Mouse (Mus musculus): ENCODE measurements around the gene Snrk. TPM values are rescaled to one million over a fixed set of nuclear protein-coding genes. Genes with fewer than 3 reads are reported as not detected.

Gene Snrk
- 100 to 1,000 TPM; 108 to 117 TPM for total RNA-seq (2021)

DNA sequence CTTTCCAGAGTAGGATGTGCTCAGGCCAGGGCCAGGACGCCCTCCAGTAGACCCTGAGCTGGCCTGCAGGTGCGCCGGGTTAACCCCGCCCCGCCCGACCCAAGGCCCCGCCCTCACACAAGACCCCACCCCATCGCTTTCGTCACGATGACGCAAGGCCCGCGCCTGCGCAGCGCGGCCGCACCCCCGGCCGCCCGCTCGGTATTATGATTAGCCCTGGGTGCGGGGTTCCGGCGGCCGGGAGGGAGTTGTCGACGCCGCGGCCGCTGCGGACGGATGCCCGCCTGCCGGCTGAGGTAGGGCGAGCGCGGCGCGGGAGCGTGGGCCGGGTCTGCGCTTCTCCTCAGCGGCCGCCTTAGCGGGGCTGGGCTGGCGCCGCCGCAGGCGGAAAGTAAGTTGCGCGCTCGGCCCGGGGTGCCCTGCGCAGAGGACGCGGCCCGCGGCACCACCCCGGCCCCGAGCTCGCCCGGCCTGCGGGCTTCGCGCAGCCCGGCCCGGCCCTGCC is at the start of gene Snrk:
Snrk (plus strand) TSS at position 155 of the 505 bp plus-strand sequence.
- intact Hi-C loops (cut with DNase I), result loop anchor here (5.0 kb wide), 1 partner anchor 95 kb away; no protein-coding TSS in a partner anchor

DNA sequence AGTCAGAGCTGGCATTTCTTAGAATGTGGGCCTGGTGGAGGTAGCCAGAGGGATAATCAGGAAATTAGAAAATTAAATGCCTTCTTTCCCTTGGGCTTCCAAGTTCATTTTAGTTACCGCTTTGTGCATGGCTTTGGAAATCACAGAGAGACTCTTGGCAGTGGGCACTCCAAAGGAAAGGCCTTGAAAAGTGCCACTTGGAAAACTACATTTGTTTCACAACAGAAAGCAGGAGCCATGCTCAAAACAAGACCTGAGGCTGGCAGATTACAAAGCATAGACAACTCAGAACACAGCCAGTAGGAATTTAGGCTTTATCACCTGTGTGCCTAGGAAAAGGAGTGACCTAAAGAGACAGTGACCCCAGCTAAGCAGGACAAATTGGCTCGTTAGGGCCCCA is 49.4 kb upstream of the Snrk start:
- intact Hi-C loops (cut with DNase I), result loop anchor here (5.0 kb wide), 1 partner anchor 35 kb away; no protein-coding TSS in a partner anchor
- DNase-seq (ENCODE audit: low spot score in 2 of 2), result no peak

More for the DNA sequence above, at the start of gene Snrk:
- DNase-seq (ENCODE audit: low spot score in 2 of 2), result peak; percentile 91 to 92

DNA sequence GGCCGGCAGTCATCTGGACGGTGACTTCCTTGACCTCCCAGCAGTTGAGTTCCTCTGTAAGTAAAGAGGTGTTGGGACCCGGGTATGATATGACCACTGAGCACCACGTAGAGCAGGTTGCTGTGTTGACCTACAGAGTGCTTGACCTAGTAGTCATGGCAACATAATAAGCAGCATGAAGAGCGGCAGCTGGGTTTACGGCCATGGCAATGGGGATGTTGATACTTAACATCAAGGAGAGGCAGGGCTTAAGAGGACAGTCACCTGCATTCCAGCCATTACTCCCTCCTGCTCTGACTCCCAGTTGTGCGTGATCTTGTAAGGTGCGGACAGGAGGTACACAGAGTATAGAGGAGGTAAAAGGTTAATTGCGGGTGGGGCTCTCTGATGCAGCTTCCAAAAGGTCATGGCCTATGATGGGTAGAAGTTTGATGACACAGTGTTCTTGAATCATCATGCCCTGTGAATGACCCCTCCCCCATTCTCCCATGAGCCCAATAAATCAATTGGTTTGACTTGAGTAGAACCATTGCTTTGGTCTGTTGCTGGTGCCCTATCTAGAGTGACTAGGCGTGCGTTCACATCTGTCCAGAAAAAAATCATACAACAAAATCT is 47.4 kb upstream of the Snrk start:
- intact Hi-C loops (cut with DNase I), result loop anchor here (5.0 kb wide), 1 partner anchor 37 kb away; no protein-coding TSS in a partner anchor
- DNase-seq (ENCODE audit: low spot score in 2 of 2), result no peak

DNA sequence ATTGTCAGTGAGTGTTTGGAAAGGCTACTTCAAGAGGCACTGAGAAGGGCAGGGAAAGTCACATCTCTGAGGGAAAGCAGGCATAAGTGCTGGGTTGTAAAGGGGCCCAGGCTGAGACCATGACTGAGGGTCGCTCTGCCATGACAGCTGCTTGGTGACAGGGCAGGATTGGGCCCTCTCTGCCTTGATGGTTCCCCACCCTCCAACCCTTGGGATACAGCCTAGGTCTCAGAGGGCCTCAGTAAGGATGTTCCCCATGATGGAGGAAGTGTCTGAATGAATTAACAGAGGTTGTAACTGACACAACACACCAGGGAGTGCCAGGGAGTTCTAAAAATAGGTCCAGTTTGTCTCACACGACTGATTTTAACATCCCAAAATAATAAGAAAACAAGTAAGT is 43.1 kb upstream of the Snrk start:
- no peak for DNase-seq (ENCODE audit: low spot score in 2 of 2)
- intact Hi-C loops (cut with DNase I), result no loop called here

DNA sequence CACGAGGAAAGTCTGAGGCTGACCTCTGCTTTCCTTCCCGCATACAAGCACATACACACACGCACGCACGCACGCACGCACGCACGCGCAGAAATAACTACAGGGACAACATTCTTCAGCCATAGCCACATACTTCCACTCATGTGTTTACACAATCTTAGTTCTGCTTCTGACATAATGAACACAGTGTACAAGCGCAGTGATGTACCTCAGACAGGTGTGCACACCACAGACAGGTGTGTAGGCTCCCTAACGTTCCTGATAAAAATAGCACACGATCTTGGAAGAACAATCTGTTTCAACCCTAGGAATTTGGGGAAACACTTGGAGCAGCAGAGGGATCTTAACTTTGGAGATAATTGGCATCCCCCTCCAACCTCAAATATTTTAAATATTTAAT is 42.5 kb upstream of the Snrk start:
- no peak for DNase-seq (ENCODE audit: low spot score in 2 of 2)

DNA sequence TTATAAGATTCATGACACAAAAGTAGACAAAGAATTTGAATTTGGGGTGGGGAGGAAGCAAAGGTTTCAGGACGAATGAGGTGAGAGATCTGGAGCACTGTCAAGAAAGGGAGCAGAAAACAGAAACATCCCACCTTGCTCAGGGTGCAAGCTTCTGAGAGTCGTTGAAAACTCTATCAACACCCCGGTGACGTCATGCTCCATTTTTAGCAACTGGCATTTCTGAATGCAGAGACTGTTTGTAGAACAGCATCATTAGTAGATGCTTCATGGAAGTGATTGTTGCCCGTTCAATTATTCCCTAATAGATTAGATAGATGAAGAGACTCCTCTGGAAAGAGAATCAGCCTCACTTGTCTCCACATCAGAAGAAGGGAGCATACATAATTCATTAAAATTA is 38.6 kb upstream of the Snrk start:
- intact Hi-C loops (cut with DNase I), result no loop called here
- no peak for DNase-seq (ENCODE audit: low spot score in 2 of 2)

More for the DNA sequence above, 42.5 kb upstream of the Snrk start:
- intact Hi-C loops (cut with DNase I), result no loop called here

DNA sequence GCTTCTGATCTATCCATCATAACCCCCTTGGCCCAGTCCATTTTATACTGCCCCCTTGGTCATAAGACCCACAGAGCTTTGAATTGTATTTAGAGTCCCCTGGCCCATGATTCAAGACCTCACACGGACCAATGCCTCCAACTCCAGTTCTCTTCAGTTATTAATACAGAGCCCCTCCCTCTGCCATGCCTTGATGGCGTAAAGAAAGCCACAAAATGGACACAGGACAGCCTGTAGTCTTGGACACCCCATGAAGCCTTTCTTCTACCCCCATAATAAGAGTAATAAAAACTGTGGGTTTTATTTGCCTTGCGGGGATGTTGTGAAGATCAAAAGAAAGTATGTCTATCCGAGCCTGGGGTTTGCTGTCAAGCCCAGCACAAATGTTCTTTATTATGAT is 33.4 kb upstream of the Snrk start:
- intact Hi-C loops (cut with DNase I), result no loop called here

DNA sequence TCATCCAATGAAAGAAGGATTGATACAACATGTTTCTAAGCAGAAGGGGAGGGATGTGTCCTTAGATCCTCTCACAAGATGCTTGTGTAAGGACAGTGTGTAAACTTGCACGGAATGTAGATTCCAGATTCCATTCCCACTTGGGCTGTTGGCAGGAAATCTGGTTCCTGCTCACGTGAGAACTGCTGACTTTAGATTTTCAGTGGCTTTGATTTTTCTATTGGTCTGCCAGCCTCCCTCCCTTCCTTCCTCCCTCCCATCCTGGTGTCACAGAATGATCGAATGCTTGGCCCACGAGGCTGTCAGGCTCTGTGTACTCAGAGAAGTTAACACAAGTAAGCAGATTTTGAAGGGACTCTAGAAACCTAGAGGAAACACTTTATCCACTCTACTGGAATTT is 32.9 kb upstream of the Snrk start:
- intact Hi-C loops (cut with DNase I), result no loop called here
- DNase-seq (ENCODE audit: low spot score in 2 of 2), result no peak

More for the DNA sequence above, 33.4 kb upstream of the Snrk start:
- DNase-seq (ENCODE audit: low spot score in 2 of 2), result no peak

DNA sequence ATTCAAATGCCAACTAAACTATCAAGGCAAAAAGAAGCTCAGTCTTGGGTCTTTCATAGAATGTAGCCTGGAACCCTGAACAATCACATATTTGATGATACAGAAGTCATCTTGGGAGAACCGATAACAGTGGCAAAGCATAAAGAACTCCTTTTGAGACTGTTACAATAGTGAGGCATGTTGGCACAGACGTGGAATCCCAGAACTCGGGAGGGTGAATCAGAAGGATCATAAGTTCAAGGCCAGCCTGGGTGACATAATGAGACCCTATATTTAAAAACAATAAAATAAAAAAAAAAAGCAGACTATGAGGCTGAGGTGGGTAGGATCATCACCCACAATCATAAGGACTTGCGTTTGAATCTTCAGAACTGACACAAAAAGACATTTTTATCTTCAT is 32.4 kb upstream of the Snrk start:
- intact Hi-C loops (cut with DNase I), result no loop called here

DNA sequence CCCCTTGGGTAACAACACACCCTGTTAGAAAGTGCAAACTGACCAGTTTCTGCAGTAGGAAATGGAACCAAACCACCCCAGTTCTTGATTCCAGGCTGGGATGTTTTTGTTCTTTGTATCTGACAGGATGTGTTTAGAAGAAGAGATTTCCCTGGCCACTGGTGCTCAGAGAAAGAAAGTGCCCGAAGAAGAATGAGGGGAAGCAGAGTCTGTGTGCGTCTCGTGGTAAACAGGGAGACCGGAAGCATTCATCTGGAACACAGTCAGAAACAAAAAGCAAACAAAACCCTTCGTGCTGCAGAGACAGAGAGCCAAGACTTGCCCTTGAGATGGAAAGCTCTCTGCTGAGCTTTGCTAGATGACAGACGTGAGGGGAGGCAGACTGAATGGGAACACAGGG is 32.0 kb upstream of the Snrk start:
- intact Hi-C loops (cut with DNase I), result no loop called here
- DNase-seq (ENCODE audit: low spot score in 2 of 2), result no peak

More for the DNA sequence above, 32.4 kb upstream of the Snrk start:
- DNase-seq (ENCODE audit: low spot score in 2 of 2), result no peak

DNA sequence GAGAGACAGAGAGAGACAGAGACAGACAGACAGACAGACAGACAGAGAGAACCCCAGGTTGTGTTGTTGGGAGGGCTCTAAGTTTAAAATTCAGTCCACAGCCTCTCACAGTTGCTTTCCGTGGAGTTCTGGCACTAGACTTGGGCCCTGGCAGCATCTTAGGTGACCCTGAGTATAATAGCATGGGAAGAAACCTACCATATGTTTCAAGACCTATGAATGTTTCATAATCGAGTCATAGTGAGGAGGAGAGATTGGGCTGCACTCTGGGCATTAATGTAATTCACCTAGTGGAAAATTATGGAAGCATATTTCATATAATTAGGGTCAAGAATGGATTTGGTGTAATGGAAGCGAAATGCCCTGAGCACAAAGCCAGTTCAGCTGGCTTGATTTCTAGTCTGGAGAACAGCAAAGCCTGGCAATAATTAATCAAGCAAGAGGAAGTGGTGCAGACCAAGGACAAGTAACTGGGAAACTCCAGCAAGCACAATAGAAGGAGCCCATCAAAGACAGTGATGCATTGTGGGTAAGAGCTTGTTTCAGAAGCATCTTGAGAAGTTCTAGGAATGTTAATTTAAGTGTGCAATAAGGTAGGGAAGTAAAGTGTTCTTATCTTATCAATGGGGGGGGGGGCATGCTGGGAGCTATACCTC is 31.4 kb upstream of the Snrk start:
- intact Hi-C loops (cut with DNase I), result no loop called here
- DNase-seq (ENCODE audit: low spot score in 2 of 2), result no peak

DNA sequence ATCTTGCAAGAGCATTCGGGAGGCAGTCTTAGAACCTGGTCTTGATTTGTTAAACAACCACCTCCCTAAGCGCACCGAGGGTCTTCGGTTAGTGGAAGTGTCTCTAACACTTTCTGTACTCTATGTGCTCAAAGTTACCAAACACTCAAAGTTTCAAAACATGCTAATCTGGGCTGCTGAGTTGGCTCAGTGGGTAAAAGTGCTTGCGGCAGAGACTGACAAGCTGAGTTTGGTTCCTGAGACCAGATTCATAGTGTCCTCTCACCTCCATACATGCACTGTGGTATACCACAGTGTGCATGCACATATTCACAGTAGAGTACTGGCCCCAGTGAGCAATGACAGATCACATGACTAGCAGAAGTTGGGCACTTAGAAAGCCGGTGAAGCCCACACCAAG is 30.0 kb upstream of the Snrk start:
- no peak for DNase-seq (ENCODE audit: low spot score in 2 of 2)
- intact Hi-C loops (cut with DNase I), result no loop called here

DNA sequence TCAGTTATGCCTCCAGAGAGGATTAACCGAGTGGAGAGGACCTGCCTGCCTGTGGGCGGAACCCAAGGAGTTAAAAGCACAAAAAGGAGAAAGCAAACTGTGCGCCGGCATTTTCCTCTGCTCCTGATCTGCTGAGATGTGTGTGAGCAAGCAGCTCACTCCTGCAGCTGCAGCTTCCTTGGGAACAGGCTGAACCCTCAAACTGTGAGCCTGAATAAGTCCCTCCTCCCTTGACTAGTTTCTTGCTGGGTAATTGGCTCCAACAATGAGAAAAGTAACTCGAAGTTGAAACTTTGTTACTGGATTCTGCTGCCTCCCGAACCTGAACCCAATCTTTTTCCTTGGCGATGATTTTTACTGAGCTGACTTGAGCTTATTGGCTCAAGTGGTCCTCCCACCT is 25.9 kb upstream of the Snrk start:
- intact Hi-C loops (cut with DNase I), result no loop called here
- no peak for DNase-seq (ENCODE audit: low spot score in 2 of 2)

DNA sequence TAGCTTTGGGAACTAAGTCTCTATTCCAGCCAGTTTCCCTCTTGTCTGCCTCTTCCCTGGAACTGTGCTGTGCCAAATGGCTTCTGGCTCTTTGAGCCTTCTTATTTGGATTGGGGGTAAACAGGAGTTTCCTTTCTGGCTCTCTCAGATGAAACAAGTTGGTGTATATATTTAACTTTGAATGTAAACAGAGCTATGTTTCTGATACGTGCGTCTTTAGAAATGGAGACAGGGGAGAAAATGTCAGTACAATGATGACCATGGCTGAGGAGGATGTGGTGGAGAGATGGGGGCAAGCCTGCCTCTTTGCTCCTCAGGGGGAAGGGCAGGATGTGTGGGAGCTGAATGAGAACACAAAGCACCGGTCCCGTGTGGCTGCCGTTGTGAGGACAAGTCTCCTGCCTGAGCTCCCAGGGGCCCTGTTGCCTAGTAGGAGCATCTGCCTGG is 25.3 kb upstream of the Snrk start:
- intact Hi-C loops (cut with DNase I), result no loop called here
- DNase-seq (ENCODE audit: low spot score in 2 of 2), result no peak

DNA sequence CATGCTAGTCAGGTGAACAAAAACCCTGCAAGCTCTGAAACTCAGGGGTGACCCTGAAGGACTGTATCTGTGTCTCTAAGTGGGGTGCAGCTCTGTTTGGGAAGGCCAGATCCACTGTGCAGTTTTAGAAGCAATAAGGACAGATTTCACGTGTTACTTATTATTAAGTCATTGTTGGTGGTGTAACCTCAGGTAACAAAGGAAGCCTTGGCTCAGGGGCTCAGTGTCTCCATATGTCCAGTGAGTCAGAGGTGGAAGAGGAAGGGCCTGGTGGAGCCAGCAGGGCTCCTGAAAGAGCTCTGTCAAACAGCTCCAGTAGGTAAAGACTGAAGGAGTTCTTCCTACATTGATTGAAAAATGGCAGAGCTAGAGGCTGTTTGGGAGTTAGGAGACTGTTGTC is 22.9 kb upstream of the Snrk start:
- no peak for DNase-seq (ENCODE audit: low spot score in 2 of 2)
- intact Hi-C loops (cut with DNase I), result no loop called here

DNA sequence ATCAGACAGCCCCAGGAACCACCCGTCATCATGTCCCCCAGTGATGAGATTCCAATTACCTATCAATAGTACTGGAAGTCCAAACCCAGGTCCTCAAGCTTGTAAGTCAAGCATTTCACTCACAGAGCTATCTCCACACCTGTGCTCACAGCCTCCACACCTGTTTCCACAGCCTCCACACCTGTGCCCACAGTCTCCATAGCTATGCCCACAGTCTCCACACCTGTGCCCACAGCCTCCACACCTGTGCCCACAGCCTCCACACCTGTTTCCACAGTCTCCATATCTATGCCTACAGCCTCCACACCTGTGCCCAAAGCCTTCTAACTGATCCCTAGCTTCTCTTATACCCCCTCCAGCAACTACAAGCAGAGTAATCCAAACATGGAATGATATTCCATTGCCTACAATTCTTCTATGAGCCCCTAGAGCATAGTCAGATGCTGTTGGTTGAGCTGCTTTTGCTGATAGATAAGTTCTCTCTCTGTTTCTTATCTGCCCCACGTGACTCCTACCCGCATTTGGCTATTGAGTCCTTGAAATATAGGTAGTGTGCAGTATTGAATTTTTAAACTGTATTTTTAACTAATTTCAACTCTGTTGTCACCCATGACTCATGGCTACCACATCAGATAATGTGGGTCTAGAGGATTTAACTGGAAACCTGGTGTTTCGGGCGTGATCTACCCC is 20.1 kb upstream of the Snrk start:
- intact Hi-C loops (cut with DNase I), result no loop called here
- no peak for DNase-seq (ENCODE audit: low spot score in 2 of 2)

DNA sequence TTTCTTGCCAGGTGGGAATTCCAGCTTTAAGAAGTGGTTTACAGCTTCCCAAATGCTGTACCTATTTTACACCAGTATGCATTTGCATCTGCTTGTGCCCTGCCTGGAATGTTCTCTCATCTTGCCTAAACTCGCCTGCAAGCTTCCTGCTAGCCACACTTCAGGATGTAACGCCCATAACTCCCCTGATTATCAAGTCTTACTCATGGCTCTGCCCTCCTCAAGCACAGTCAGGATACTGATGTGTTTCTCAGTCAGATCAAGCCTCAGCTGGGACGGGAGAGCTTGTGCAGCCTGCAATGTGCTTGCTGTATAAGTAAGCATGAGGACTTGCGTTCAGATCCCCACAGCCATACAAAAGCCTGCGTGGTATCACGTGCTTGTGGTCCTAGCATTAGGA is 19.5 kb upstream of the Snrk start:
- no peak for DNase-seq (ENCODE audit: low spot score in 2 of 2)
- intact Hi-C loops (cut with DNase I), result no loop called here

DNA sequence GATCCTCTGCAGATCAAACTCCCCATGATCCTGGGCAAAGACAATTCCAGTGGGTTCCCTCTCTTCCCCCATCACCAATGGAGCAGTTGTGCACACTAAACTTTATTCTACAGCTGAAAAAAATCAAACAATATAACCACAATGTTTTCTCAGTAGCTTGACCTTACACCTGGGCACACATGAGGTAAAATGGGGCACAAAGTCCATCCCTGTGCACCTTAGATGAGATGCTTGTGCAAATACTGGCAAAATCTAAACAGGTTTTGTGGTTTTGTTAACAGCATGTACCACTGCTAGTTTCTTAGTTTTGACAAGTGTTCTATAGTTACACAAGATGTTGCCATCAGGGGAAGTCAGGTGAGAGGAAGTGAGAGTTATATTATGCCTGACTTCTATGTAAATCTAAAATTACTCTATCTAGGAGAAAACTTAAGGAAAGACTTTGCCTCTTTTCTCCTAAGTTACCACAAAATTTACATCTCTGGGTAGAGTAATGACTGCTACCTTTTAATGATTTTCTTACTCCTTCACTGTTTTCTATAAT is 16.4 kb upstream of the Snrk start:
- intact Hi-C loops (cut with DNase I), result no loop called here
- no peak for DNase-seq (ENCODE audit: low spot score in 2 of 2)

DNA sequence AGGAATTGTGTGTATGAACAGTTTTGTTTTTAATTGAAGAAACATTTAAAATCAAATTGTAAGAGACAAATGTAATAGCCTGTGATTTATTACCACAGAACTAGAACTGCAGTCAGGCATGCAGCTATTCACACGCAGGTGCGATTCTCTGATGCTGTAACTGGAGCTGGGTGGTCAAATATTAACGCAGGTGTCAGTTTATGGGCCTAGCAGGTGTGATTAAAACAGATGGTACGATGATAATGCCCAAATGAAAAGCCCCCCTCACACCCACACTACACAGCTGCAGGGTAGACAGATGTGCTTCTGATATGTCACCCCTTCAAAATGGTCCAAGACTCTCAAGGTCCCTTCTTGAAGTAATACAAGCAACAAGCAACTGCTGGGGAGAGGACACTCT is 15.9 kb upstream of the Snrk start:
- intact Hi-C loops (cut with DNase I), result no loop called here
- no peak for DNase-seq (ENCODE audit: low spot score in 2 of 2)

DNA sequence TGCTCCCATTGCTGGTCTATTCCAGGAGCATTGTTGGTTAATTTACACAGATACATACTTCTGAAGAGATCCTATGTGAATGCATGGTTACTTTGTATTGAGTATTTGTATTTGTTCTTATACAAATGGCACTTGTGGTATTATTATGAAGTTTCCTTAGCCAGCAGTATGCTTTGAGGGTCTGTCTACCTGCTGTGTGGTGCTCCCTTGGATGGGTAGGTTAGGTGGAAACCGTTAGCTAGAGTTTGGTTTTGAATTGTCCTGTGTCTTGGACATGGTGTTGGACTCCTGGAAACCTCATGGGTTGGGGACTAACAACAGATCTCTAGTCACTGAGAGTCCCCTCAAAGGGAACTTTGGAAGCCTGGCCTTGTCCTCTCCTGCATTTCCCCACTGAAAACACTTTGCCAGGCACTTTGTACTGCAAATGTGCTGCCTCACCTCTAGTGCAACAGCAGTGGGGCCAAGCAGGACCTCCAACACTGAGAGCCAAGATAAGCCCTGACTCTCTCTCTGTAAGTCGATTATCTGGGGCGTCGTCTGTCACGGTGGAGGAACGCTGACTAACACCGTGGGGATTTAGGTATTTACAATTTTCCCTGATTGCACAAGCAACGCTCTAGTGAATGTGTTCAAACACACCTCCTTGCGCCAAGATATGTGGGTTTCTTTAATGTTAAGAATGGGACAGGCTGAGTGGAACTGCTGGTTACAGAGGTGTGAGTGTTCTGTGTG is 13.3 kb upstream of the Snrk start:
- DNase-seq (ENCODE audit: low spot score in 2 of 2), result no peak
- intact Hi-C loops (cut with DNase I), result no loop called here

All from left cerebral cortex, postnatal 36 days (tissue).